Mouse (Mus musculus) stomach, embryonic 14.5 days (tissue): Measurements from ENCODE around the gene Ofcc1. TPM values are rescaled to one million over a fixed set of nuclear protein-coding genes. Genes with fewer than 3 reads are reported as not detected.

Source experiments
- ATAC-seq: fragments of 200-750 bp; cut with Nextera tagmentation; 2 replicates; pipeline ENCODE4 v1.8.0; 2017; ENCODE audit warnings: low read depth, moderate TSS enrichment; ENCODE audit not compliant: insufficient number of reproducible peaks, insufficient read depth, low FRiP score
- H3K27ac ChIP-seq: fragments of 300-500 bp; sonication (generic); 2 replicates; pipeline ENCODE4 v1.5.1; 2014; ENCODE audit warnings: mild to moderate bottlenecking, low read length, moderate library complexity, mixed read lengths
- H3K27me3 ChIP-seq: fragments of 300-500 bp; sonication (generic); 2 replicates; pipeline ENCODE4 v1.6.1; 2014; ENCODE audit warnings: low read length, control low read depth, mixed read lengths; ENCODE audit not compliant: control insufficient read depth, insufficient read depth
- H3K36me3 ChIP-seq: fragments of 300-500 bp; sonication (generic); 2 replicates; pipeline ENCODE4 v1.6.1; 2014; ENCODE audit warnings: mild to moderate bottlenecking, control low read depth, low read length, moderate library complexity, mixed read lengths; ENCODE audit not compliant: control insufficient read depth, insufficient read depth
- H3K4me1 ChIP-seq: fragments of 300-500 bp; sonication (generic); 2 replicates; pipeline ENCODE4 v1.6.1; 2014; ENCODE audit warnings: low read length, control low read depth, mixed read lengths; ENCODE audit not compliant: control insufficient read depth, insufficient read depth
- H3K4me2 ChIP-seq: fragments of 300-500 bp; sonication (generic); replicated peaks from 2 replicates; pipeline ENCODE4 v1.6.1; 2014; ENCODE audit warnings: low read depth, low read length, control low read depth
- H3K4me3 ChIP-seq: fragments of 300-500 bp; sonication (generic); 2 replicates; pipeline ENCODE4 v1.5.1; 2014; ENCODE audit warnings: low read depth, low read length, control low read depth
- H3K9ac ChIP-seq: fragments of 300-500 bp; sonication (generic); replicated peaks from 2 replicates; pipeline ENCODE4 v1.6.1; 2014; ENCODE audit warnings: low read depth, mild to moderate bottlenecking, control low read depth, low read length, moderate library complexity, mixed read lengths
- H3K9me3 ChIP-seq: fragments of 300-500 bp; sonication (generic); 2 replicates; pipeline ENCODE4 v1.6.1; 2016; ENCODE audit warnings: low read depth, low read length, control low read depth; ENCODE audit not compliant: control insufficient read depth
- WGBS: fragments of 180-500 bp; shearing (Covaris S2); extraction: QIAGEN DNeasy Blood & Tissue Kit; methylation state at CpG from one replicate; pipeline ENCODE4 v1.1.7; 2014; 5-methylcytosine and 5-hydroxymethylcytosine counted together
- polyA plus RNA-seq: library from polyadenylated mRNA; unstranded; fragments of >200 nt; fragmentation: Nextera tagmentation; extraction: Ambion mirVana; gene quantifications from 2 replicates; pipeline ENCODE4 v1.2.1, GENCODE M21; 2014

Gene Ofcc1
- polyA plus RNA-seq, 1 experiment from 2014 or later, result not detected

GRCm38 (mm10) chr13:40323301-40323700 lies 37.9 kb downstream of the Ofcc1 start:
- no peak overlapping the region for H3K4me2 ChIP-seq
- H3K4me1 ChIP-seq, result no peaks in the 10 kb centered on the region
- H3K36me3 ChIP-seq, result no peaks in the 10 kb centered on the region
- no peak overlapping the region for H3K27ac ChIP-seq
- ATAC-seq, result no peak
- H3K9me3 ChIP-seq, result no peaks in the 10 kb centered on the region
- 67% methylated on average over 5 of the region's 5 CpGs for WGBS
- no peaks in the 10 kb centered on the region for H3K27me3 ChIP-seq
- no peak overlapping the region for H3K4me3 ChIP-seq
- H3K9ac ChIP-seq, result no peak overlapping the region

GRCm38 (mm10) chr13:40320814-40321525 lies 40.3 kb downstream of the Ofcc1 start:
- Histone ChIP-seq H3K9me3 (no peaks in the 10 kb centered on the region), H3K36me3 (no peaks in the 10 kb centered on the region), H3K27ac (no peak overlapping the region), H3K4me1 (no peaks in the 10 kb centered on the region), H3K4me2 (no peak overlapping the region), H3K9ac (no peak overlapping the region), H3K4me3 (no peak overlapping the region), H3K27me3 (no peaks in the 10 kb centered on the region)
- WGBS, result 83% methylated on average over 6 of the region's 6 CpGs
- ATAC-seq, result no peak

GRCm38 (mm10) chr13:40317731-40318130 lies 43.5 kb downstream of the Ofcc1 start:
- H3K27me3 ChIP-seq, result no peaks in the 10 kb centered on the region
- no peak overlapping the region for H3K9ac ChIP-seq
- no peak overlapping the region for H3K4me2 ChIP-seq
- H3K9me3 ChIP-seq, result no peaks in the 10 kb centered on the region
- ATAC-seq, result no peak
- WGBS, result 82% methylated on average over 2 of the region's 2 CpGs
- no peaks in the 10 kb centered on the region for H3K4me1 ChIP-seq
- no peak overlapping the region for H3K4me3 ChIP-seq
- H3K27ac ChIP-seq, result no peak overlapping the region
- H3K36me3 ChIP-seq, result no peaks in the 10 kb centered on the region

GRCm38 (mm10) chr13:40315158-40315792 lies 46.0 kb downstream of the Ofcc1 start:
- WGBS, result 63% methylated on average over 4 of the region's 4 CpGs
- Histone ChIP-seq H3K4me1 (no peaks in the 10 kb centered on the region), H3K9me3 (no peaks in the 10 kb centered on the region), H3K27ac (no peak overlapping the region), H3K36me3 (no peaks in the 10 kb centered on the region), H3K4me3 (no peak overlapping the region), H3K9ac (no peak overlapping the region), H3K4me2 (no peak overlapping the region), H3K27me3 (no peaks in the 10 kb centered on the region)
- no peak for ATAC-seq

DNA sequence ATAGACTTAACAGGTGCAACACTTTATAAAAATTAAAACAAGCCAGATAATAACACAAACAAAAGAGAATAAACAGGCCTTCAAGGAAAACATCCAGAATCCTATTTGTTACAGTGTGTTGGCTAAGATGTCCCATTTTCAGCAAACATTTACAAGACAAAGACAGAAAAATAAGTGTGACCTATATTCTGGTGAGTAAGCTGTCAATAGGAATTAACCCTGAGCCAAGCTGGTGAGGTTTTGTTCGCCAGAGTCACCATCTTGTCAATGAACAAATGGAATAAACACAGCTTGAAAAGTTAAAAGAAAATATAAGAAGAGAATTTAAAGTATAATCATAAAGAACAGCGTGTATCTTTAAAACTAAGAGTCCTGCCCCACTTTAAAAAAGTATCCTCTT lies 68.4 kb downstream of the Ofcc1 start:
- no peak for ATAC-seq
- Histone ChIP-seq H3K4me1 (no peaks in the 10 kb centered on the region), H3K4me2 (no peak overlapping the region), H3K27ac (no peak overlapping the region), H3K36me3 (no peaks in the 10 kb centered on the region), H3K27me3 (no peaks in the 10 kb centered on the region), H3K4me3 (no peak overlapping the region), H3K9me3 (no peaks in the 10 kb centered on the region), H3K9ac (no peak overlapping the region)
- 81% methylated on average over 2 of the region's 2 CpGs for WGBS

DNA sequence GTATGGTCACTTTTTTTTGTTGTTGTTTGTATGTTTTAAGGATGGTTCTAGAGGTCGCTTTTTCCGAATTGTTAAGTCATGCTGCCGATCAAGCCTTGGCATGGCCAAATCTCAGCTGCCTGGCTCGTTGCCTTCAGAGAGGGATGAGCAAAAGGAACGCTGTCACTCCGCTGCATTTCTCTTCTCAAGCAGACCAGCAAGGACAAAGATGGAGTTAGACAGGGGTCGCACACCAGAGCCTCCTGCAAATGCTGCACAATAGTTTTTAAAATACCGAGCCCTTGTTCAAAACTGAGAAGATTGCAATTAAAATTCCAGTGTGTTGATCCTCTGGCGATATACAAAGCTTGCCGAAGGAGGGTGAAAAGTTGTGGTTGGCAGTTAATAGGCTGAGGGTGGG lies 70.4 kb downstream of the Ofcc1 start:
- H3K9ac ChIP-seq, result no peak overlapping the region
- no peaks in the 10 kb centered on the region for H3K4me1 ChIP-seq
- no peaks in the 10 kb centered on the region for H3K36me3 ChIP-seq
- H3K4me3 ChIP-seq, result no peak overlapping the region
- H3K9me3 ChIP-seq, result no peaks in the 10 kb centered on the region
- ATAC-seq, result no peak
- no peak overlapping the region for H3K27ac ChIP-seq
- H3K4me2 ChIP-seq, result no peak overlapping the region
- 81% methylated on average over 10 of the region's 10 CpGs for WGBS
- H3K27me3 ChIP-seq, result no peaks in the 10 kb centered on the region

DNA sequence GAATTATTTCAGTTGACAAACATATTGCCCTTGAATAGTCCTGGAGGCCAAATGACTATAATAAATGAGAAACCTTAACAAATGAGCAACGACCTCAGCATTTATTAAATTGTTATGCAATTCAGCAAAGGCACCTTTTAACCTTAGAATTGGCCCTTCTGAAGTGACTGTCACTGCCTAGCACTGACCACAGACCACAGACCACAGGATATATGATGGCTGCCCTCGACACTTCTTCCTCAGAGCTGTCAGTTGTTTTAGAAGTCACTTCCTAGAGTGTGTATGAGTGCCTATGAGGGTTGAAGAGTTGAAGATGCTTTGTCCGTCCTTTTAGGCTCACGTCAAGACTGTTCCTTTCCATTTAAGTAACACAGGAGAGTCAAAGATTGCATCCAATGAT lies 72.6 kb downstream of the Ofcc1 start:
- H3K36me3 ChIP-seq, result no peaks in the 10 kb centered on the region

DNA sequence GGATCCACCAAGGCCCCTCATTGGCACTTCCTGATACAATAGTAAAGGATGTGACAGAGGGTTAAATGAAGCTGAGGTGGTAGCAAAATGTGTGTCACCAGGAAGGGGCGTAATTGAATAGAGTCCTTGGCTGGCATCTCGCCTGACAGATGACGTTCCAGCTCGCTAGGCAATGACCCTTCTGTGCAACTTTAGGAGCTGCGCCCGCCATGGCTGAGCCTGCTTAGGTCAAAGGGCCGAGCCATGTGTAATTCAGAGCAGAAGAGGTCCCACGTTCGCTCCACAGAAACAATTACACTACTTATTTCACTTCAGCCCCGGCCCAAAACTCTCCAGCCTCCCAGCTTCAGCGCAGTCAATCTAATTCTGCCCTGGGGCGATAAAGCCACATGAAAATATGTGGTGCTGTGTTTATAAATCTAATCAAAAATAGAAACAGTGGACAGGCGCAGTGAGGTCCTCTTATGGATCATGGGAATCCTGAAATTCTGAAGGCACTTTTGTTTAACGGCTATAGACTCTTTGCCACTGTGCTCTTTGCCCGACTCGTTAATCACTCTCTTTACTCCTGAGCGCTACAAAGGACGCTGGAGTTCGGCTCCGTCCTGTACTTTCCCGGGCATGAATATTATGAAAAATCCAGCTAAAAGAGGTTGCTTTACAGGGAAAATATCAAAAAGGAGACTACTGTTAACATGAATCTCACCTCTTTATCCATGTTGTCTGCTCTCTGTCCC lies 73.8 kb downstream of the Ofcc1 start:
- no peak for ATAC-seq
- WGBS, result 51% methylated on average over 21 of the region's 21 CpGs
- H3K36me3 ChIP-seq, result no peaks in the 10 kb centered on the region
- H3K9ac ChIP-seq, result no peak overlapping the region
- H3K27me3 ChIP-seq, result no peaks in the 10 kb centered on the region
- H3K4me3 ChIP-seq, result no peak overlapping the region
- H3K4me2 ChIP-seq, result no peak overlapping the region
- H3K4me1 ChIP-seq, result no peaks in the 10 kb centered on the region
- no peak overlapping the region for H3K27ac ChIP-seq
- no peaks in the 10 kb centered on the region for H3K9me3 ChIP-seq

More for the DNA sequence above, 72.6 kb downstream of the Ofcc1 start:
- Histone ChIP-seq H3K4me2 (no peak overlapping the region), H3K4me3 (no peak overlapping the region), H3K27me3 (no peaks in the 10 kb centered on the region), H3K9ac (no peak overlapping the region), H3K27ac (no peak overlapping the region), H3K9me3 (no peaks in the 10 kb centered on the region), H3K4me1 (no peaks in the 10 kb centered on the region)
- no peak for ATAC-seq
- WGBS, result 72% methylated on average over 4 of the region's 4 CpGs
